Mouse (Mus musculus) skeletal muscle tissue, adult 2 months (tissue): ENCODE measurements around the gene Usp30.

ENCODE experiments used
- DNase-seq: peaks from one replicate; pipeline ENCODE4 v3.0.0-alpha.2; 2012; ENCODE audit warnings: low read depth, low spot score

The Usp30 gene

GRCm38 (mm10) chr5:114065161-114065560, at the start of gene Usp30:
TSS of gene Usp30 (plus strand) at chr5:114065461.
- no peak for DNase-seq

DNA sequence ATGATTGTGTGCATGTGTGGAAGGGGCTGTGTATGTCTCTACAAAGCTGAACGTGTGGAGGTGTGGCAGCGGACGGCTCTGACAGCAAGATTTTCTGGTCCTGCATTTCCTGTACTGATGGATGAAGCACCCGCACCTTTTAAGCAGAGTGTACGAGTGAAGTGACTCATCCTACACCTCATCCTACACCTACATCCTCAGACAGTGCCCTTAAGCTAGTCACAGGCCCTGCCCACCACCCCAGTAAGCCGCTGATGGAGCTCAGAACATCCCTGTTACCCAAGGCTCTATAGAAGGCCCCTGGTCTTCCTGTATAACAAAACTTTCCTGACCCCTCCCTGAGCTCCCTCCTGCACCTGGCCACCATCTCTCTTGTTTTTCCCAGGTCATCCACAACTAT, 40.9 kb upstream of the Usp30 start:
- no peak for DNase-seq

DNA sequence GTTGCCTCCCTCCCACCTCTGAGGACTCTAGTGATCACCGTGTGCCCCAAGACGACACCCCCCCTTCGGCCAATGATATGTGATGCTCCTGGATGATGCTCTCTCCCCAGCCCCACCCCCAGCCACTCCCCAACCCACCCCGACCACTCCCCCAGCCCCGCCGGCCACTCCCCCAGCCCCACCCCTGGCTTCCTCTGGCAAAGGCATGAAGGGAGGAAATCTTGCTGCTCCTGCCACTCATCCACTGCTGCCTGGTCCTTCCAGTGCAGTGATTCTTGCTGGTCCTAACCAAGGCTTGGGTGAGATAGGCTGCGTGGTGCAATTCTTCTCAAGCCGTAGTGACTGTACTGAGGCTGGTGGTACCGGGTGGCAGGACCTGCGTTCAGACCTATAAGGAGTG, 40.4 kb upstream of the Usp30 start:
- no peak for DNase-seq

DNA sequence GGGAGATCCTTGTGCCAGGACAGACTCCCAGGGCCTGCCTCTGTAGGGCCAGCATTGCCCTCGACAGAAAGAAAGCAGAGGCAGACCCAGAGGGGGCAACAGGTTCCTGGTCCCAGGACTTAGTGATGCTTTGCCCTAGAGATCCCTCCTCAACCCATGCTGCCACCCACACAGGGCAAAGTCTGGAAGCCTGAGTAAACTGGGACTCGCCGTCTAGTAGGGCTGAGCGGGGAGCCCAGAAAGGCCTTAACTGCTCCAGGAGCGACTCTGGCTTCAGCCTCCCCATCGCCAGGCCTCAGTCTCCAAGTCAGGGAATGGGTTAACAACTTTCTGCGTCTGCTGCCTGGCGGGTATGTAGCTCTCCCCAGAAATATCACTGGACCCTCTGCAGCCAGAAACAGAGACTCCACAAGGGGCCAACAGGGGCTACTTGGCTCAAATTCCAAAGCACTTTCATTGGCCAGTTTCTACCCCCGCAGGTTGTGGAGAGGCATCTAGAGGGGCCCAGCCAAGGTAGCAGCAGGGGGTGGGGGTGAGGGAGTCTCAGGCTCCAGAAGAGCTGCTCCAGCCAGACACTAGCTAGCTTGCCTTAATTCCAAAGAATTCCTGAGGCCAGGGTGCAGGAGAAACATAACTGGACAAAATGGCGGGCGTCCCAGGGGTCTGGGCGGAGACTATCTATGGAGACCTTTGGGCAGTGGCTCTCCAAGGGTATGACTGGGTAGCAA, 37.9 kb upstream of the Usp30 start:
- DNase-seq: no peak

GRCm38 (mm10) chr5:114028111-114028510, 37.1 kb upstream of the Usp30 start:
- no peak for DNase-seq

DNA sequence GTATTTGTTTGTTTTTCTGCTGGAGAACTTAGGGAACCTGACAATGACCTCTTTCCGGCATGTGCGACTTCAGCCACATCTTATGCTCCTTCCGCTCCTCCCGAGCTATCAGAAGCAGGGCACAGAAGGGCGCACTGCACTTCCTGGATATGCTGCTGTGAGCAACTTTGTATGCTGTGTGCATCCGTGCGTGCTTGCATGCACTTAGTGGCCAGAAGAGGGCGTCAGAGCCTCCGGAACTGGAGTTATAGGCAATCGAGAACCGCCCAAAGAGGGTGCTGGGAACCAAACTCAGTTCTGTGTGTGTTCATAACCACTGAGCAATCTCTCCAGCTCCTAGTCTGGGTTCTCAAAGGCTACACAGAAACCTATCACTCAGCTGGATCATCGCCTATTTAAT, 34.6 kb upstream of the Usp30 start:
- no peak for DNase-seq

- DNase-seq: no peak
These were observed 33.0 kb upstream of the Usp30 start for GRCm38 (mm10) chr5:114032161-114032763.

- DNase-seq: no peak
These were observed 30.9 kb upstream of the Usp30 start for GRCm38 (mm10) chr5:114034393-114034792.

- no peak for DNase-seq
These were observed 30.1 kb upstream of the Usp30 start for GRCm38 (mm10) chr5:114035111-114035510.

- no peak for DNase-seq
These were observed 24.8 kb upstream of the Usp30 start for GRCm38 (mm10) chr5:114040508-114040907.

DNA sequence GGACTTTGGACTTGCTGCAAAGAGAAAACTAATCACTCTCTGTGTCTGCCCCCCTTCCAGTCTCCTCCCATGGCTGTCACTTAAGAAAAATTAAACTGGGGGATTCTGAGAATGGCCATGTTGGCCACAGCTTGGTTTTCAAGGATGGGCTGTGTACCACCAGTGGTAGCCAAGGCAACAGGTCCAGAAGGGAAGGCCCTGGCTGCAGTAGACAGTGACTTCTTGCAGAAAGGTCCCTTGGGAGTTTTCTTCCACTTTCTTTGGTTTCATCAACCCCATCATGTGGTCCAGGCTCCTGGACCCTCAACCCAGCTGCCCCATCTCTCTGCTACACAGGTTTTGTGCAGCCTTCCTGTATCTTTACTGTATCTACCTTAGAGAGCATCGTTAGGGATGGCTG, 24.4 kb upstream of the Usp30 start:
- DNase-seq: no peak

DNA sequence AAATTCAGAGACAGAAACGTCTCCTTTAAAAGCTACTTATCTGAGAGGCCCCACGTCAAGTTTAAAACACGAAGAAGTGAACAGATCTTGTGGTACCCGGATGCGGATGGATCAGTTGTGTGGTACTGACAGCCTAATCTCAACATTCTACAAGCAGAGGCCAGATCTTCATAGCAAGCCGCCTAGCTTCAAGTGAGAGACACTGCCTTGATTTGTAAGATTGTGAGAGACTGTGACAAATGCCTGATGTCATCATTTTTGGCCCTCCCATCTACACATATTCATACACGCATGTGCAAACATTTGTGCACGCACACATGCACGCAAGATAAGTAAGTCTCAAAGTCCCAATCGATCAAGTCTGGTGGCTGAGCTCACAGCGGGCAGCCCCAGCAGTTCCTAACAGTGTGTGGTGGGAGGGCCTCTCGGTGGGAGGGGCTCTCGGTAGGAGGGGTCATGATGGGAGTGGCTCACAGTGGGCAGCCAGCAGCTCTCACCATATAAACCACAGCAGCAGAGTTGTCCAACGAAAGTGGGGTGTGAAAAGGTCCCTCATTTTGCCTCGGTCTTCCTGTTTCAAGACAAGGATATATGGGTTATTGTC, 23.8 kb upstream of the Usp30 start:
- DNase-seq: no peak

- no peak for DNase-seq
These were observed 21.5 kb upstream of the Usp30 start for GRCm38 (mm10) chr5:114043800-114044199.

DNA sequence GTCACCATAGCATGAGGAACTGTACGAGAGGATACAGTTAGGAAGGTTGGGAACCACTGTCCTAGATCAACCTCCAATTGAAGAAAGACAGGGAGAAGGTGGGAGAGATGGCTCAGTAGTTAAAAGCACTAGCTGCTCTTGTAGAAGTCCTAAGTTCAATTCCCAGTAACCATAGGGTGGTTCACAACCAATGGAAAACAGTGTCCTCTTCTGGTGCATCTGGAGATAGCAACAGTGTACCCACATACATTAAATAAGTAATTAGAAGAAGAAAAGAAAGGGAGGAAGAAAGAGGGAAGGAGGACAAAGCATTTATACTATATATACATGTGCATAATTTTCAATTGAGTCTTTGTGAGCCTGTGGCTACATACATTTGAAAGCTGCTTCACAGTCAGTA, 20.1 kb upstream of the Usp30 start:
- DNase-seq: no peak

DNA sequence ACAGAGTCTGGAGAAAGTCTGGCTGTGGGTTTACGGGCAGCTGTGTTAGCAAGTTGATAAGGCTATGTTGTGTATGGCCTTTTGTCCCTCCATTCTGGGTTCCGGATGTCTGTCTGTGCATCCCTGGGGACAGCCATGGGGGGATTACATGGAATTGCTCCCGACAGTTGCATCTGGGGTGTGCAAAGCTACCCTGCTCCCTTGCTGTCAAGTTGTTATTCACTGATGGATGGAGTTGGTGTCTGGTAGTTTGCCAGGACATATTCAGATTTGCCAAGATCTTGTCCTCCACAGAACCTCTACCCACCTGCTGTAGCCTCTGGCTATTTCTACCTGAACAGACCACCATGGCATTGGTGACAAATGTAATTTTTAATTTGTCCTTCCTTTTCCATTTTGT, 19.1 kb upstream of the Usp30 start:
- DNase-seq: no peak

DNA sequence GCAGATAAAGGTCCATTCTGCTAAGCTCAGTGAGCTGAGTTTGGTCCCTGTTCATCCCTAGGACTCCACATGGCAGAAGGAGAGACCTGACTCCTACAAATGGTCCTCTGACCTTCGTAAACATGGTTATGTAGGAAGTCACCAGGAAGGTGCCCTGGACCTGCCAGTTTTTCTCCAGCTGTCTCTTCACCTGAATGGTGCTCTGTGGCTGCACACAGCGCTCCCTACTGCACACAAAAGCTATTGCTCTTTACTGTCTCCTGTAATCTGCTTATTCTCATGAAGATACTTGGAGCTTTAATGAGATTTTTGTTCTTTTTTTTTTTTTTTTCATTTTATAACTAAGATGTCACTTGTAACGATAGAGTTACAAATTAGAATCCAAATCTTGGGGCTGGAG, 18.7 kb upstream of the Usp30 start:
- DNase-seq: no peak

DNA sequence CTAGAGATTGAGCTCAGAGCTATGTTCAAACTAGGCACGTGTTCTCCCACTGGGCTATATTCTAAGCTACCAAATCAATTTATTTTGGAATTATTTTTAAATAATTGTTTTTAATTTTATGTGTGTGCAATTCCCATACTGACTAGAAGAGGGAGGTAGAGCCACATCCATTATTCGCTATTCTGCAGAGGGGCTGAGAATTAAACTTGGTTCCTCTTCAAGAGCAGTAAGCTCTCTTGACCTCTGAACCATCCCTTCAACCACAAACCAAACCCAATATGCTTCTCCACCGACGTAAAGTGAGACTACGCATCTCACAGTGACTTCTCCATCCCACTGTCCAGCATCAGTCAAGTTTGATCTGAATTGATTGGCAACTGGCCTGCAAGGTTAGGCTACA, 18.1 kb upstream of the Usp30 start:
- DNase-seq: no peak

DNA sequence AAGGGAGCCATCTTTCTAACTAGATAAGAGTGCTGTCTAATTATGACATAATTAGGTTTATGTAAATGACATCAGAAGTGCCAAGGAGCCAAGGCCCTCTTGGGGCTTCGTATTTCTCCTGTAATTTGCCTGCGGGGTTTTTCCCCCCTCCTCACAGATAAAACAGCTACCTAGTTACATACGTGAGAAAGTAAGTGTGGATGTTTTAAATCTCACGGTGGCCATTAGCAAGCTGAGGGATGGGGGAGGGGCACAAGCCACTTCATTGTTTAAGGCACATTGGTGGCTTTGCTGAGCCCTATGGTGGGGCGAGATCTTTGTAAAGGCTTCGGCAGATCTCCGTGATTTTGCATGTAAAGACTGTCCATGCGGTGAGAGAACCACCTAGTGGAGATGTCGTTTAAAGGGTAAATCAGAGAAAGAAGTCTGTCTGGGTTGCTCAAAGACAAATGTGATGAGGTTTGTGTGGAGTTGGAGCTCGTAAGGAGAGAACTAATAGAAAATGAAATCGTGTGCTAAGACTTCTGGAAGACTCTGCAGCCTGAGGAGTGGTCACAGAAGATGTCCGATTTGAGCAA, 16.4 kb upstream of the Usp30 start:
- DNase-seq: no peak

DNA sequence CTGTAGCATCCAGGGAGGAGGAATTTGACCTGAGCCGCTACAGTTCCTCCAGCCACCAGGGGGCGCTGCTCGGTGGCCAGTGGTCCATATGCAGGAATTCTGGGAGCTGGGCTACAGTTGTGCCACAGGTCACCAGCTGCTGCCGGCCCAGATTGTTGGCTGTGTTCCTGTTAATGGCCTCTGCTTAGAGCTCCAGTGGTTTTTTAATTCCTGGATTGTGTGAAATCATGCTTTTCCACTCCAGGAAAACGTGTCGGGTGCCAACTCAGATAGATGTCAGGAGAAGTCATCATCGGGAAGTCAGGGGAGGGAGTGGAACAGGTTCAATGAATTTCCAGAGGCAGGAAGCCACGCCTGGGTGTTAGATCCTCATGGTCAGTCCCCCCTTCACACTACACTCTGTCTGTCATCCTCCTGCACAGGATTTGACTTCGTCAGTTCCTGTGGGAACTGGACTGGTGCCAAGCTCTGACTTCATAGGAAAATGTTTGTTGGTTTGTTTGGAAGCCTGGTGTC, 13.0 kb upstream of the Usp30 start:
- peak; percentile 78 for DNase-seq

DNA sequence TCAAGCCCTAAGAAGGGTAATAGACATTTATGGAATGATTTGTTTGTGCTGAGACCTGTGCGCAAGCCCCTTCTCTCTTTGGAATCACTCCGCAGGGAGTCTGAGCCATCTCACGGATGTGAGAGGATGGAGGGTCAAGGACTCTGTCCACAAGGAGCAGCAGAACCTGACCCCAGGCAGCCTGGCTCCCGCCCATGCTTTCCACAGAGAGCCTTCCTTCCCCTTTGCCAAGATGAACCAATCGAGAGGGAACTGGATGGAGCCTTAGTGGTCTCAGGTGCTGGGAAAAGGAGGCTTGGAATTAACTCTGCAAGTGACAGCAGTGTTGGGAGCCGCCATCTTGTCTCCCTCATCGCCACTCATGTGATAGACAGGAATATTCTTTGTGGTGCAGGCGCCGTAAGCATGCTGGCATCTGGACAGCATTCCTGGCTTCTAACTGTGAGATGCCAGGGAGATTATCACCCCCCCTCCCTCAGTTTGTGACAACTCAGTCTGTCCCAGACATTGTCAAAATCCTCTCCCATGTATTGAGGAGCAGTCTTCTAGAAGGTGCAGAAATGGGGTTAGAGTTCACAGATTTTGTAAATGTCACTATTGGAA, 8.0 kb upstream of the Usp30 start:
- DNase-seq: no peak

DNA sequence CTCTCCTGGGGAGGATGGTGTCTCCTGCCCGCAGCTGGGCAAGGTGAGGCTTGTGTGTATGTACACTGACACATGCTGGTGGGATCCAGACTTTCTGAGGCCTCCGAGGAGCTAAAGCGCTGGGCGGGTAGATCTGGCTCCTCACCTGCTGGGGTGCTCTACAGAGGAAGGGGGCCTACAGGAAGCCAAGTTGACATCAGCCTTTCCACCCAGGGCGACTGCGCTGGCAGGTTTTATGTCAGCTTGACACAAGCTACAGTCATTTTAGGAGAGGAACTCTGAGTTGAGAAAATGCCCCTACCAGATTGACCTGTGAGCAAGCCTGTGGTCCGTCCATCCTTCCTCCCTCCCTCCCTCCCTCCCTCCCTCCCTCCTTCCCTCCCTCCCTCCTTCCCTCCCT, 3.6 kb upstream of the Usp30 start:
- DNase-seq: no peak

DNA sequence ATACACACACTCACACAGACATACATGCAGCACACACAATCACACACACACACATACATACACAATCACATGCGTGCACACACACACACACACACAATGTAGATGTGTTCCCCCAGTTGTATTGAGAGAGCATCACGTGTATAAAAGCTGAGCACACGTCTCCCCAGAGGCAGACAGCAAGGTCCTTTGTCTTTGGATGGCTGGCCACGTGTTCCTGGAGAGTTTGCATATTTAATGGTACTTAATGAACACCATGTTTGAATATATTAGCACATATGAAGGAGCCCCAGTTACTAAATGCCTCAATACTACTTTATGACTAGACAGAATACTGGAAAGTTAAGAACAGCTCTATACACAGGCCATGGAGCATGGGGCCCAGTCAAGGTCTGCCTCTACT, 1.3 kb upstream of the Usp30 start:
- no peak for DNase-seq
